Mouse (Mus musculus) kidney, adult 2 months (tissue): ENCODE measurements at regions not wholly inside any gene's neighbourhood (a gene's known extent, or its start where the extent isn't known, plus 50 kb on each side); places are given as distances from the start of the nearest gene placed in this dataset.

Experiments used
- DNase-seq: peaks from one replicate; pipeline ENCODE4 v3.0.0; 2021
- H3K27ac ChIP-seq: fragments of 200-500 bp; 2 replicates; pipeline ENCODE4 v1.5.1; 2012; ENCODE audit warnings: low read depth, low read length, control low read depth, inconsistent platforms; ENCODE audit not compliant: insufficient read depth
- H3K27me3 ChIP-seq: fragments of 200-500 bp; replicated peaks from 2 replicates; pipeline ENCODE4 v1.6.1; 2012; ENCODE audit warnings: mild to moderate bottlenecking, moderate library complexity, low read length, inconsistent platforms; ENCODE audit not compliant: control insufficient read depth, insufficient read depth
- H3K36me3 ChIP-seq: fragments of 200-500 bp; 2 replicates; pipeline ENCODE4 v1.6.1; 2012; ENCODE audit warnings: mild to moderate bottlenecking, moderate library complexity, low read length, inconsistent platforms; ENCODE audit not compliant: control insufficient read depth, insufficient read depth
- H3K4me1 ChIP-seq: fragments of 200-500 bp; 2 replicates; pipeline ENCODE4 v1.6.1; 2011; ENCODE audit warnings: low read length; ENCODE audit not compliant: control insufficient read depth, insufficient read depth
- H3K4me3 ChIP-seq: fragments of 200-500 bp; 2 replicates; pipeline ENCODE4 v1.5.1; 2011; ENCODE audit warnings: mild to moderate bottlenecking, low read depth, low read length, control low read depth; ENCODE audit not compliant: insufficient read depth
- CTCF ChIP-seq: fragments of 200-500 bp; conservative IDR thresholded peaks from 2 replicates; pipeline ENCODE4 v1.5.1; 2011; ENCODE audit warnings: low read depth, mild to moderate bottlenecking, control low read depth, low read length, moderate library complexity, mixed read lengths; ENCODE audit not compliant: insufficient read depth, insufficient read length
- POLR2A ChIP-seq: fragments of 200-500 bp; IDR thresholded peaks from one replicate; pipeline ENCODE4 v1.6.1; 2011; ENCODE audit warnings: low read depth, low read length, control low read depth
- whole genome bisulfite sequencing: fragments of 180-500 bp; shearing (Covaris S2); methylation state at CpG from one replicate; pipeline ENCODE4 v1.1.7; 2018; 5-methylcytosine and 5-hydroxymethylcytosine counted together

- Histone ChIP-seq H3K36me3 (no peaks in the 10 kb centered on the region), H3K4me3 (no peak overlapping the region), H3K27ac (no peak overlapping the region), H3K27me3 (no peaks in the 10 kb centered on the region), H3K4me1 (no peaks in the 10 kb centered on the region)
- TF ChIP-seq CTCF (no peak), POLR2A (no peak)
- DNase-seq = no peak
- WGBS = 77% methylated on average over 4 of the region's 4 CpGs
These were observed 64.9 kb upstream of the Rbpj start for GRCm38 (mm10) chr5:53401093-53401492.

- 89% methylated on average over 4 of the region's 4 CpGs for WGBS
- no peak overlapping the region for H3K4me3 ChIP-seq
- H3K27me3 ChIP-seq = no peaks in the 10 kb centered on the region
- H3K36me3 ChIP-seq = no peaks in the 10 kb centered on the region
- H3K4me1 ChIP-seq = no peaks in the 10 kb centered on the region
- TF ChIP-seq POLR2A = no peak
- no peak for TF ChIP-seq CTCF
- no peak for DNase-seq
- no peak overlapping the region for H3K27ac ChIP-seq
These were observed 63.9 kb upstream of the Rbpj start for GRCm38 (mm10) chr5:53402022-53402421.

GRCm38 (mm10) chr5:53402619-53403151, 63.3 kb upstream of the Rbpj start:
- DNase-seq = peak; percentile 8
- 80% methylated on average over 9 of the region's 9 CpGs for WGBS
- Histone ChIP-seq H3K4me3 (no peak overlapping the region), H3K4me1 (no peaks in the 10 kb centered on the region), H3K36me3 (no peaks in the 10 kb centered on the region), H3K27ac (no peak overlapping the region), H3K27me3 (no peaks in the 10 kb centered on the region)
- no peak for TF ChIP-seq POLR2A
- TF ChIP-seq CTCF = no peak

- H3K27me3 ChIP-seq = no peaks in the 10 kb centered on the region
- WGBS = 81% methylated on average over 5 of the region's 5 CpGs
- H3K27ac ChIP-seq = no peak overlapping the region
- no peak for TF ChIP-seq CTCF
- no peak for TF ChIP-seq POLR2A
- H3K4me3 ChIP-seq = no peak overlapping the region
- no peaks in the 10 kb centered on the region for H3K4me1 ChIP-seq
- no peak for DNase-seq
- no peaks in the 10 kb centered on the region for H3K36me3 ChIP-seq
These were observed 60.0 kb upstream of the Rbpj start for GRCm38 (mm10) chr5:53405929-53406328.

GRCm38 (mm10) chr5:53407646-53408045, 58.3 kb upstream of the Rbpj start:
- Histone ChIP-seq H3K36me3 (no peaks in the 10 kb centered on the region), H3K4me1 (no peaks in the 10 kb centered on the region), H3K27ac (no peak overlapping the region), H3K27me3 (no peaks in the 10 kb centered on the region), H3K4me3 (no peak overlapping the region)
- no peak for DNase-seq
- 71% methylated on average over 2 of the region's 2 CpGs for WGBS
- TF ChIP-seq POLR2A (no peak), CTCF (no peak)

GRCm38 (mm10) chr5:53408235-53408634, 57.7 kb upstream of the Rbpj start:
- H3K36me3 ChIP-seq = no peaks in the 10 kb centered on the region
- TF ChIP-seq CTCF = no peak
- TF ChIP-seq POLR2A = no peak
- no peaks in the 10 kb centered on the region for H3K4me1 ChIP-seq
- H3K4me3 ChIP-seq = no peak overlapping the region
- DNase-seq = no peak
- no peaks in the 10 kb centered on the region for H3K27me3 ChIP-seq
- no peak overlapping the region for H3K27ac ChIP-seq
- 91% methylated on average over 2 of the region's 2 CpGs for WGBS

- Histone ChIP-seq H3K36me3 (no peaks in the 10 kb centered on the region), H3K4me1 (no peaks in the 10 kb centered on the region), H3K27me3 (no peaks in the 10 kb centered on the region), H3K27ac (no peak overlapping the region), H3K4me3 (no peak overlapping the region)
- no peak for DNase-seq
- TF ChIP-seq CTCF = no peak
- no peak for TF ChIP-seq POLR2A
- 79% methylated on average over 3 of the region's 3 CpGs for WGBS
These were observed 56.2 kb upstream of the Rbpj start for GRCm38 (mm10) chr5:53409740-53410139.
